Mouse (Mus musculus): ENCODE data around the gene Olfr1197.

Gene Olfr1197

DNA sequence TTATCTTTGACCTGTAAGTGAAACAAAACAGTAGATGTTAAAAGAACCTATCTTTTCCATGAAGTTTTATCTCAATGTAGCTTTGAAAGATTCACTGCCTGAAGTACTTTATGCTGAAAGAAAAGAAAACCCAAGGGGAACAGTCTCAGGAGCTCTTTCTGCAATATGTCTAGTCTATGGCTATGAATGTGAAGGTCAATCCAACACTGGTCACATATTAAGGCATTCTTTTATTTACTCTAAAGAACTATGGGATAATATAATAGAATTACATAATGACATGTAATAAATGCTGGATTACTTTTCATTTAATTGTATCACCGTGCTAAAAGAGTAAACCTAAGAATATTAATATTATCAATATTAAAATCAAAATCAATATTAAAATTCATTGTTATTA, at the start of gene Olfr1197:
Olfr1197 (minus strand) TSS at position 101 of the 400 bp plus-strand sequence.
- no peak for DNase-seq (ENCODE audit: low spot score)

DNA sequence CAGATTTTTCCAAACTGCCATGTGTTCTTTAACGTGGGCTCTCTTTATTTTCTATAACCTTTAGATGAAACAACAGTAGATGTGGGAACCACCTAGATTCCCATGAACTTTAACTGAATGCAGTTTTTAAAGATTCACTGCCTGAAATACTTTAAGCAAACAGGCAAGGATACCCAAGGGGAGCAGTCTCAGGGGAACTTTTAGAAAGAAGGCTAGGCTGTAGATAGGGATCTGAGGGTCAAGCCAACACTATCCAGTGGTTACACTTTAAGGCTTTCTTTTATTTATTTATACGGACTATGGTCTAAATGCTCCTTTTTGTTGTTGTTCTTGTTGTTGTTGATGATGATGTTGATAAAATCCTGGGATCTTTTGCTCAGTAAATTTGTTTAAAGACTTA, 38.2 kb upstream of the Olfr1197 start, which contains the start of gene Olfr1200:
Olfr1200 (minus strand) TSS at position 101 of the 400 bp plus-strand sequence.
- DNase-seq (ENCODE audit: low spot score) = no peak

DNA sequence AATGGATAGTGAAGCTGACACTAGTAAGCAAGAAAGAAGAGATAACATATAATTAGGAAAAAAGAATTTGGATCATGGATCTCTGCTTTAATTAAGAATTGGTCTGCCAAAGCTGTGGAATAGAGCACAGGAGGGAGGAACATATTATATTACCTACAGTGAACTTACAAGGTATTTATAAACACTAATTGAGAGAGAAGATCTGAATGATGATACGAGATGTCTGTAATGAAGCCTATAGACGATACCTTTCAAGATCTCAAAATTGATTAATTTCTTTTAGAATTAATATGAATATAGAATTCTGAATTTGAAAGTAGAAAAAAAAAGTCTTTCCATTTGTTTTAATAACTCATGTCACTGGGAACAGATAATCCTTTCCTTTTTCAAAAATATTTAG, 28.2 kb upstream of the Olfr1197 start, which contains the start of gene Olfr1199:
Olfr1199 (minus strand) TSS at position 101 of the 400 bp plus-strand sequence.
- no peak for DNase-seq (ENCODE audit: low spot score)

DNA sequence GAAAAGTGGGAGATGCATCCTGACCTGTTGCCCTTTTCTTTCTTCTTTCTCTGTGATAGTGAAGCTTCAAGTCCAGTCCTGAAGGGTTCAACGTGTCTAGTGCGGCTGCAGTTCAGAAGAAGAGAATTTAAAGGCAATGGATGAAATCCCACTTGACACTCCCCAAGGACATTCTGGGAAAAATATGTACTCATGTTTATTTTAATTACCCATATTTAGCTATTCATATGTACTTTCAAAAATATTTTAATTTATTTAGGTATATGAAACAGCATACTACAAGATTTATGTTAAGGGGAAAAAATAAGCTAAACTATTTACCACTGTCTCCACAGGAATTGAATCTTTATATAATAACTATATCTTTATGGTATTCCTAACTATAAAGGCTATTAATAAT, 19.1 kb upstream of the Olfr1197 start, which contains the start of gene Olfr1198:
Olfr1198 (minus strand) TSS at position 101 of the 400 bp plus-strand sequence.
- DNase-seq (ENCODE audit: low spot score) = no peak

DNA sequence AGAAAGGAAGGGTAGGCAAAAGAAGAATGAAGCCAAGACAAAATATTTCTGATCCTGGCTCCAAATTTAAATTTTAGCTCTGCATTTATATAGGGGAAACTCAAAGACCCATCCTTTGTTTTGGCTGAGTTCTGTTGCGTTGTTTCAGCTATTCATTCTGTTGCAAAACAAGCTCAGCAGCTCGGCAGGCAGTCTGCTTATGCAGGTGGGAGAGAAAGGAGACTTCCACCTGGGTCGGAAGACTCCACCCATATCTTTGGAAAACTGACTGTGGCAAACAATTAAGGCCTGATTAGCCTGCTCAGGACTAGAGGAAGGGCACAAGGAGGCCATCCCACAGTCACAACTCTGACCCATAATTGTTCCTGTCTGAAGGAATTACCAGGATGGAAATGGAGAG, 11.2 kb upstream of the Olfr1197 start:
- no peak for DNase-seq (ENCODE audit: low spot score)

DNA sequence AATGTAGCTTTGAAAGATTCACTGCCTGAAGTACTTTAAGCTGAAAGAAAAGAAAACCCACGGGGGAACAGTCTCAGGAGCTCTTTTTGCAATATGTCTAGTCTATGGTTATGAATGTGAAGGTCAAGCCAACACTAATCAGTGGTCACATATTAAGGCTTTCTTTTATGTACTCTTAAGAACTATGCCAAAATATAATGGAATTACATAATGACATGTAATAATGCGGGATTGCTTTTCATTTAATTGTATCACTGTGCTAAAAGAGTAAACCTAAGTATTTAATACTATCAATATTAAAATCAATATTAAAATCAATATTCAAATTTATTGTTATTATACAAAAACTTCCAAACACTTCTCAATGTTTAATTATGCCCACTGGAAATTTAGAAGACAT, 27.7 kb downstream of the Olfr1197 start, which contains the start of gene Olfr1196:
Olfr1196 (minus strand) TSS at position 101 of the 400 bp plus-strand sequence.
- DNase-seq (ENCODE audit: low spot score) = no peak

DNA sequence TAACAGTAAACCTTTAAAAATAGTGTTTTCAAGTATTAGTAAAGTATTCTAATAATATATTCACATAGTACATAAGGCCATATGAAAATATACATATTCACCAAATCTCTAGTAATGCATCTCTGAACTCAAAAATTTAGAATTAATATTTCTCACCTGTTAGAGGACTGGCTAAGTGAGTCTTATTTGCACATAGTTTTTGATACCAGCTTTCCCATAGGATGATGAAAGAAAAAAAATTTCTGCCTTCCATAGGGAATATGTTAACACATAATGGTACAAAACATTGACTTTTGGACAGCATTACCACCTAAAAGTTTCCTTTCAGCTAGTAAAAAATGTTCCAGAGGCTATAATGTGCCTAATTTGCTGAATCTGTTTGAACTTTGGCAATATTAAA, 43.1 kb downstream of the Olfr1197 start, which contains the start of gene Olfr1195:
Olfr1195 (minus strand) TSS at position 101 of the 400 bp plus-strand sequence.
- no peak for DNase-seq (ENCODE audit: low spot score)

Measured in retina, embryonic 14.5 days (tissue).